Mouse (Mus musculus): ENCODE results near the gene Krt42. TPM values are rescaled to one million over a fixed set of nuclear protein-coding genes. Genes with fewer than 3 reads are reported as not detected.
"Not testable (repeated sequence)": the region's sequence is repeated elsewhere in the genome, so short reads cannot be mapped to it uniquely, and the experiment has no call there.

Gene Krt42
- not detected in 2 replicates for polyA plus RNA-seq (2015; fragmentation: Nextera tagmentation; extraction: Ambion mirVana)

DNA sequence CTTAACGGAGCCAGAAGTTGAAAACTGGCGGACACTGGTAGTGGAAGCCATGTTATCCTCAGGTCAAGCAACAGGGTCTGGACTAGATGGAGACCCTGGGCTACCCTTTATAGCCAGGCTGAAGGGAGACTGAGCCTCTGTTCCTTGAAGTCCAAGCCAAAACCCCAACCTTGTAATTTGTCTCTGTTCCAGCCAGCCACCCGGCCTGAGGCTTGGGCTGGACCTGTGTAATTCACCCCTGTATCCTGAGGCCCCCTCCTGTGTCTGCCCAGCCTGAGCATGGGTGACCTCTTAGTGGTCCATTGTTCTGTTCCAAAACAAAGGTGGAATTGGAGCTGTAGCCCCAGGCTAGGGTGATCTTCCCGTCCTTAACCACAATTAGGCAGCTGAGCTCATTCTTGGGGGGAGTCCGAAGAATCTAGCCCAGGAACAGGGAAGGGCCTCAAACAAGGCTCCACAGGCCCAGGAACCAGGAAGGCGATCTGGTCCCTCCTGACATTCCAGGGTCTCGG is at the start of gene Krt42:
Gene Krt42, minus strand, starts transcription at position 51 of the 512 bp plus-strand sequence.
- 82% methylated on average over 7 of the region's 7 CpGs for WGBS
- Histone ChIP-seq H3K36me3 (no peaks in the 10 kb centered on the region), H3K4me3 (replicated peaks) (no peak within 1 kb of the TSS), H3K4me1 (no peaks in the 10 kb centered on the region), H3K9me3 (replicated peaks) (no peaks in the 10 kb centered on the region), H3K4me2 (no peak within 1 kb of the TSS), H3K27ac (no peak within 1 kb of the TSS), H3K9ac (no peak within 1 kb of the TSS), H3K27me3 (no peaks in the 10 kb centered on the region)
- no peak for ATAC-seq (replicated peaks; ENCODE audit: low FRiP score)

- peak overlapping the region; percentile 75 for H3K27ac ChIP-seq
- peaks cover 15% of the 10 kb centered on the region for H3K4me1 ChIP-seq
- no peak; the same call in 1 of the 2 replicates for ATAC-seq (replicated peaks; ENCODE audit: low FRiP score)
- no peaks in the 10 kb centered on the region for H3K9me3 ChIP-seq (replicated peaks)
- 0 out of 2 replicates have a peak overlapping the region, but pooled peaks have one; percentile 24 for H3K9ac ChIP-seq
- H3K4me3 ChIP-seq (replicated peaks) = peak overlapping the region; percentile 84
- WGBS = 88% methylated on average over 10 of the region's 10 CpGs
- peak overlapping the region; percentile 66 for H3K4me2 ChIP-seq
- H3K36me3 ChIP-seq = peaks cover 25% of the 10 kb centered on the region
- H3K27me3 ChIP-seq = no peaks in the 10 kb centered on the region
Measured at GRCm38 (mm10) chr11:100318529-100319451, 49.1 kb upstream of the Krt42 start.

GRCm38 (mm10) chr11:100317826-100318380 is 48.2 kb upstream of the Krt42 start:
- no peak overlapping the region for H3K4me2 ChIP-seq
- H3K9ac ChIP-seq = no peak overlapping the region
- peaks cover 15% of the 10 kb centered on the region for H3K4me1 ChIP-seq
- WGBS = 50% methylated on average over 6 of the region's 6 CpGs
- peaks cover 24% of the 10 kb centered on the region for H3K36me3 ChIP-seq
- ATAC-seq (replicated peaks; ENCODE audit: low FRiP score) = no peak
- no peak overlapping the region for H3K4me3 ChIP-seq (replicated peaks)
- no peak overlapping the region for H3K27ac ChIP-seq
- no peaks in the 10 kb centered on the region for H3K9me3 ChIP-seq (replicated peaks)
- no peaks in the 10 kb centered on the region for H3K27me3 ChIP-seq

DNA sequence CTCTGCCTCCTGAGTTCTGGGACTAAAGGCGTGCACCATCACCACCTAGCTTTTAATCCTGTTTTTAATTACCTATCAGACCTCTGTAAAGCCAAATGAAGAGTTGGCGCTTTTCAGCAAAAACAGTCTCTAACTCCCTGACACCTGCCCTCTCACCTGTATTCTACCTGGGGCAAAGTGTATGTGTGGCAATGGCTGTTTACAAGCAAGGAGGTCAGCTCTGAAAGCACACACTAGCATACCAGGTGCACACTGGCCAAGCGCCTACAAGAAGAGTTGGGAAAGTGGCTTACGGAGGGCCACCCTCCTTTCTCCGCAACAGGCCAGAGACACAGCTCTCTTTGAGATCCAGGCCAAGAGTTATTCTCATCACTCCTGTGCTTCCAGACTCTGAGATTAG is 45.8 kb upstream of the Krt42 start:
- Histone ChIP-seq H3K4me3 (replicated peaks) (no peak overlapping the region), H3K27ac (no peak overlapping the region), H3K36me3 (peaks cover under 1% of the 10 kb centered on the region; the same call in 1 of the 2 replicates), H3K9ac (no peak overlapping the region), H3K27me3 (no peaks in the 10 kb centered on the region), H3K4me2 (no peak overlapping the region), H3K4me1 (peaks cover 4% of the 10 kb centered on the region; the same call in 1 of the 2 replicates), H3K9me3 (replicated peaks) (no peaks in the 10 kb centered on the region)
- 94% methylated on average over 5 of the region's 5 CpGs for WGBS
- no peak for ATAC-seq (replicated peaks; ENCODE audit: low FRiP score)

DNA sequence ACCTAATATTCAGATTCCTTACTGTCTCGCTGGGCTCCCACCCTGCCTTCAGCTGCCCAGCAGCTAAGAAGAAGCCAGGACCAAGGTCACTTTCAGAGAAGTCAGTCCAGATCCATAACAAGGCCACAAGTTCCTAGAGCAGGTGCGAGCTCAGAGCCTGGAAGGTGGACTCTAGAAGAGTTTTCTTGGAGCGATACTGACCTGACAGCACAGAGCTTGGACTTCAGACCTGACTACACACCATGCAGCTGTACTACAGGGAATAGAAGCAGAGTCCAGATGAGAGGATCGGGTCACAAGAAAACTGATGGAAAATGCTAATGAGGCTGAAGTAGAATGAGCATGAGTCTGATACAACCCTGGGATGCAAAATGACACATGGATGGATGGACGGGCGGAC is 43.8 kb upstream of the Krt42 start:
- Histone ChIP-seq H3K9ac (no peak overlapping the region), H3K4me3 (replicated peaks) (no peak overlapping the region), H3K27me3 (no peaks in the 10 kb centered on the region), H3K4me1 (no peaks in the 10 kb centered on the region), H3K36me3 (no peaks in the 10 kb centered on the region), H3K4me2 (no peak overlapping the region), H3K27ac (no peak overlapping the region), H3K9me3 (replicated peaks) (no peaks in the 10 kb centered on the region)
- no peak for ATAC-seq (replicated peaks; ENCODE audit: low FRiP score)
- 88% methylated on average over 6 of the region's 6 CpGs for WGBS

DNA sequence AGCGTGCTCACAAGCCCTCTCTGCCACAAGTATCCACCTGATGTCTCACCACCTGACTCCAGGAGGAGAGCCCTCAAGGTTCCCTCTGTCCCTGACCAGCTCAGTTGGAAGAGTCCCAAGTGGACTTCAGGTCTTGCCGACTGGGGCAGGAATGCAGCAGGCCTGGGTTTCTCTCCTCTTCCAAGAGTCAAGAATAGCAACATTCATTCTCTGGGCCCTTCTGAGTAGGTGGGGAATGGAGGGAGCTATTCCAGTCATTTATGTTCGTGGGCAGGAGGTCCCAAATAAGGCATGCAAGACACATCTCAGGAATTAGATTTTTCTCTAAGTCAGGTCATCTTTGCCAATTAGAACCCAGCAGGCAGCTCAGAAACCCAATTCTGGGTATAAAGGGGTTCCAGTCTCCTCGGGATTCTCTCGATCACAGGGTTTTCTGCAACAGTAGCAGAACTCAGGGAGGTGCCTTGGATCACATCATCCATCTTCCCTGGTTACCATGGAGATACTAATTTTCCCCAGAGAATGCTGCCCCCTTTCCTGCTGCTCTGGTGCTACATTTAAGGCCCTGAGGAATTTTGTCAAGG is 42.5 kb upstream of the Krt42 start:
- Histone ChIP-seq H3K27ac (no peak overlapping the region), H3K4me2 (no peak overlapping the region), H3K4me3 (replicated peaks) (no peak overlapping the region), H3K9ac (no peak overlapping the region), H3K4me1 (no peaks in the 10 kb centered on the region), H3K36me3 (no peaks in the 10 kb centered on the region), H3K27me3 (no peaks in the 10 kb centered on the region), H3K9me3 (replicated peaks) (no peaks in the 10 kb centered on the region)
- 36% methylated on average over 5 of the region's 5 CpGs for WGBS
- no peak for ATAC-seq (replicated peaks; ENCODE audit: low FRiP score)

GRCm38 (mm10) chr11:100311656-100312055 is 42.0 kb upstream of the Krt42 start:
- H3K4me1 ChIP-seq = no peaks in the 10 kb centered on the region
- no peak overlapping the region for H3K27ac ChIP-seq
- no peaks in the 10 kb centered on the region for H3K9me3 ChIP-seq (replicated peaks)
- no peaks in the 10 kb centered on the region for H3K36me3 ChIP-seq
- 79% methylated on average over 1 of the region's 1 CpGs for WGBS
- no peaks in the 10 kb centered on the region for H3K27me3 ChIP-seq
- no peak overlapping the region for H3K9ac ChIP-seq
- no peak overlapping the region for H3K4me3 ChIP-seq (replicated peaks)
- ATAC-seq (replicated peaks; ENCODE audit: low FRiP score) = no peak
- H3K4me2 ChIP-seq = no peak overlapping the region

GRCm38 (mm10) chr11:100308672-100309071 is 39.0 kb upstream of the Krt42 start:
- H3K4me2 ChIP-seq; H3K27me3 ChIP-seq; H3K9me3 ChIP-seq (replicated peaks); H3K4me1 ChIP-seq; H3K27ac ChIP-seq; H3K4me3 ChIP-seq (replicated peaks); H3K9ac ChIP-seq; H3K36me3 ChIP-seq; ATAC-seq (replicated peaks; ENCODE audit: low FRiP score): not testable (repeated sequence)
- WGBS = 87% methylated on average over 6 of the region's 6 CpGs

DNA sequence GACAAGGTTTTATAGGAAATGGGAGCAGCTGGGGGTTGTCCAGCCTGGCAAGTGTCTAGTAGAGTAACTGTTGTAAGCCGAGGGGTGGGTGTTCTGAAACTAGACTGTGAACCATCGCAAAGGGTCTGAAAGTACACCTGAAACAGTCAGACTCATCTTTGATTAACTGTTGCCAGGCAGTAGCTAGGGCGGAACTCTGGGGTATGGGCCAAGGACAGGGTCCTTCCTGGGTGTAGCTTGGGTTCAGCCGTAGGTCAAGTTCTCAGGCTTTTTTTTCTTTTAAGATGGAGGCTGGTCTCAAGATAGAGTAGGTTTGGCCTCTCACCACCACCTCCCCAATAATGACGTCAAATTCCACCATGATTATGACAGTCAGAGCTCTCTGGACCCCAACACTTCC is 38.2 kb upstream of the Krt42 start:
- Histone ChIP-seq H3K4me3 (replicated peaks) (no peak overlapping the region), H3K27ac (no peak overlapping the region), H3K27me3 (no peaks in the 10 kb centered on the region), H3K4me2 (no peak overlapping the region), H3K4me1 (no peaks in the 10 kb centered on the region), H3K36me3 (no peaks in the 10 kb centered on the region), H3K9ac (no peak overlapping the region), H3K9me3 (replicated peaks) (no peaks in the 10 kb centered on the region)
- ATAC-seq (replicated peaks; ENCODE audit: low FRiP score) = no peak
- 89% methylated on average over 5 of the region's 5 CpGs for WGBS

- Histone ChIP-seq H3K36me3 (no peaks in the 10 kb centered on the region), H3K27me3 (0 out of 2 replicates have a peak, but pooled peaks cover 6% of the 10 kb centered on the region), H3K9ac (no peak overlapping the region), H3K27ac (no peak overlapping the region), H3K4me3 (replicated peaks) (no peak overlapping the region), H3K4me2 (no peak overlapping the region), H3K4me1 (0 out of 2 replicates have a peak, but pooled peaks cover 6% of the 10 kb centered on the region), H3K9me3 (replicated peaks) (no peaks in the 10 kb centered on the region)
- no peak for ATAC-seq (replicated peaks; ENCODE audit: low FRiP score)
- WGBS = 89% methylated on average over 5 of the region's 5 CpGs
Measured at GRCm38 (mm10) chr11:100301292-100301691, 31.6 kb upstream of the Krt42 start.

GRCm38 (mm10) chr11:100300293-100300692 is 30.6 kb upstream of the Krt42 start:
- WGBS = 12% methylated on average over 5 of the region's 5 CpGs

More at GRCm38 (mm10) chr11:100300293-100300692, 30.6 kb upstream of the Krt42 start:
- Histone ChIP-seq H3K4me2 (peak overlapping the region; percentile 7; the same call in 1 of the 2 replicates), H3K4me3 (replicated peaks) (no peak overlapping the region), H3K36me3 (no peaks in the 10 kb centered on the region), H3K27me3 (0 out of 2 replicates have a peak, but pooled peaks cover 6% of the 10 kb centered on the region), H3K9ac (no peak overlapping the region), H3K27ac (no peak overlapping the region), H3K4me1 (0 out of 2 replicates have a peak, but pooled peaks cover 7% of the 10 kb centered on the region), H3K9me3 (replicated peaks) (no peaks in the 10 kb centered on the region)
- no peak for ATAC-seq (replicated peaks; ENCODE audit: low FRiP score)
